Mouse (Mus musculus) myocyte (in vitro differentiated cells): Measurements from ENCODE around the gene Fbf1. TPM values are rescaled to one million over a fixed set of nuclear protein-coding genes. Genes with fewer than 3 reads are reported as not detected.
A peak's percentile ranks its signal among the peaks of the same experiment; 100 is the strongest.

Experiments
- H3K27me3 ChIP-seq: one replicate; pipeline ENCODE4 v1.6.1; 2011; ENCODE audit not compliant: control insufficient read depth, insufficient read depth, insufficient read length
- H3K36me3 ChIP-seq: one replicate; pipeline ENCODE4 v1.6.1; 2011; ENCODE audit not compliant: control insufficient read depth, insufficient read depth
- H3K4me2 ChIP-seq: one replicate; pipeline ENCODE4 v1.6.1; 2011; ENCODE audit warnings: low read depth, control low read depth
- H3K4me3 ChIP-seq: one replicate; pipeline ENCODE4 v1.5.1; 2011; ENCODE audit warnings: mild to moderate bottlenecking, control low read depth, moderate library complexity
- H3K79me2 ChIP-seq: one replicate; pipeline ENCODE4 v1.6.1; 2011; ENCODE audit not compliant: control insufficient read depth, insufficient read depth
- H3ac ChIP-seq: one replicate; pipeline ENCODE4 v1.6.1; 2011; ENCODE audit not compliant: control insufficient read depth, insufficient read length
- CEBPB ChIP-seq: IDR thresholded peaks from 2 replicates; pipeline ENCODE4 v1.6.1; 2011; ENCODE audit warnings: mild to moderate bottlenecking, moderate library complexity; ENCODE audit not compliant: poor library complexity, insufficient read depth, severe bottlenecking
- E2F4 ChIP-seq: IDR thresholded peaks from one replicate; pipeline ENCODE4 v1.6.1; 2011; ENCODE audit warnings: mild to moderate bottlenecking, control low read depth, moderate library complexity; ENCODE audit not compliant: insufficient read depth
- MAX ChIP-seq: IDR thresholded peaks from one replicate; pipeline ENCODE4 v1.6.1; 2011; ENCODE audit warnings: low read depth, mild to moderate bottlenecking, control low read depth
- MYOD1 ChIP-seq, 3 experiments: IDR thresholded peaks; one replicate each; pipeline ENCODE4 v1.6.1; 2011; ENCODE audit warnings: control low read depth in 2 of 3, low read depth in 2 of 3, mild to moderate bottlenecking in 2 of 3, moderate library complexity in 1 of 3; ENCODE audit not compliant: insufficient read length in 2 of 3, control insufficient read depth in 1 of 3
- MYOG ChIP-seq, 3 experiments: IDR thresholded peaks; one replicate each; pipeline ENCODE4 v1.6.1; 2011; ENCODE audit warnings: control low read depth in 2 of 3, low read depth in 2 of 3, mild to moderate bottlenecking in 2 of 3; ENCODE audit not compliant: insufficient read length in 2 of 3, control insufficient read depth in 1 of 3, insufficient read depth in 1 of 3
- POLR2A ChIP-seq: IDR thresholded peaks from one replicate; pipeline ENCODE4 v1.6.1; 2011; ENCODE audit warnings: low read depth, mild to moderate bottlenecking, control low read depth, moderate library complexity; ENCODE audit not compliant: insufficient read length
- POLR2AphosphoS2 ChIP-seq: IDR thresholded peaks from one replicate; pipeline ENCODE4 v1.6.1; 2011; ENCODE audit warnings: low read depth, control low read depth; ENCODE audit not compliant: insufficient read length
- REST ChIP-seq: IDR thresholded peaks from one replicate; pipeline ENCODE4 v1.6.1; 2011; ENCODE audit warnings: mild to moderate bottlenecking, control low read depth, moderate library complexity; ENCODE audit not compliant: insufficient read depth, insufficient read length
- SRF ChIP-seq: IDR thresholded peaks from one replicate; pipeline ENCODE4 v1.6.1; 2011; ENCODE audit warnings: low read depth; ENCODE audit not compliant: control insufficient read depth, insufficient read length
- TCF12 ChIP-seq: IDR thresholded peaks from one replicate; pipeline ENCODE4 v1.6.1; 2011; ENCODE audit warnings: mild to moderate bottlenecking, control low read depth; ENCODE audit not compliant: poor library complexity, insufficient read depth, severe bottlenecking
- TCF3 ChIP-seq: IDR thresholded peaks from one replicate; pipeline ENCODE4 v1.6.1; 2011; ENCODE audit warnings: low read depth, control low read depth; ENCODE audit not compliant: insufficient read length
- USF1 ChIP-seq: IDR thresholded peaks from one replicate; pipeline ENCODE4 v1.6.1; 2011; ENCODE audit warnings: low read depth, mild to moderate bottlenecking, control low read depth, moderate library complexity
- polyA plus RNA-seq: library from polyadenylated mRNA; unstranded; fragments of >200 nt; fragmentation: generic; extraction: Trizol; gene quantifications from one replicate; pipeline ENCODE4 v1.2.1, GENCODE M21; 2012; ENCODE audit warnings: missing spikeins

Gene Fbf1
- polyA plus RNA-seq, 1 experiment = 41.7 TPM

DNA sequence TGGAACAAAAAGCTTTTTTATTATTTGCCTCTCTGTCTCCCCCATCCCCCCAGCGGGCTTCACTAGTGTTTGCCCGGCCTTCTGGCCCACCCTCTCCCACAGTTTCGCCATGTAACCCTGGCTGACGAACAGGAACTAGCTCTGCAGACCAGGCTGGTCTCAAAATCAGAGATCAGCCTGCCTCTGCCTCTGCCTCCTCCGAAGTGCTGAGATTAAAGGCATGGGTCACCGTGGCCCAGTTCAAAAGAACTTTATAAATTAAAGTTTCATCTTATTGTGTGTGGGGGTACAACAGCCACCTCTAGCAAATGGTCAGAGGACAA is 29.6 kb upstream of the Fbf1 start:
- Histone ChIP-seq H3K4me3 (peak overlapping the region; percentile 93), H3K36me3 (no peaks in the 10 kb centered on the region), H3ac (no peak overlapping the region), H3K4me2 (peak overlapping the region; percentile 95), H3K79me2 (peaks cover 34% of the 10 kb centered on the region), H3K27me3 (no peaks in the 10 kb centered on the region)
- no peak for TF ChIP-seq CEBPB
- TF ChIP-seq TCF12 = no peak
- TF ChIP-seq SRF = no peak
- no peak for TF ChIP-seq POLR2AphosphoS2
- TF ChIP-seq MAX = no peak
- TF ChIP-seq USF1 = no peak
- TF ChIP-seq MYOG (IDR thresholded peaks at IDR 0.05; ENCODE audit: control insufficient read depth in 1 of 3, insufficient read depth in 1 of 3, insufficient read length in 2 of 3, low read depth in 2 of 3) = no peak
- TF ChIP-seq TCF3 = no peak
- no peak for TF ChIP-seq E2F4
- no peak for TF ChIP-seq REST
- no peak for TF ChIP-seq POLR2A
- TF ChIP-seq MYOD1 (IDR thresholded peaks at IDR 0.05; ENCODE audit: control insufficient read depth in 1 of 3, insufficient read length in 2 of 3, low read depth in 2 of 3) = no peak

DNA sequence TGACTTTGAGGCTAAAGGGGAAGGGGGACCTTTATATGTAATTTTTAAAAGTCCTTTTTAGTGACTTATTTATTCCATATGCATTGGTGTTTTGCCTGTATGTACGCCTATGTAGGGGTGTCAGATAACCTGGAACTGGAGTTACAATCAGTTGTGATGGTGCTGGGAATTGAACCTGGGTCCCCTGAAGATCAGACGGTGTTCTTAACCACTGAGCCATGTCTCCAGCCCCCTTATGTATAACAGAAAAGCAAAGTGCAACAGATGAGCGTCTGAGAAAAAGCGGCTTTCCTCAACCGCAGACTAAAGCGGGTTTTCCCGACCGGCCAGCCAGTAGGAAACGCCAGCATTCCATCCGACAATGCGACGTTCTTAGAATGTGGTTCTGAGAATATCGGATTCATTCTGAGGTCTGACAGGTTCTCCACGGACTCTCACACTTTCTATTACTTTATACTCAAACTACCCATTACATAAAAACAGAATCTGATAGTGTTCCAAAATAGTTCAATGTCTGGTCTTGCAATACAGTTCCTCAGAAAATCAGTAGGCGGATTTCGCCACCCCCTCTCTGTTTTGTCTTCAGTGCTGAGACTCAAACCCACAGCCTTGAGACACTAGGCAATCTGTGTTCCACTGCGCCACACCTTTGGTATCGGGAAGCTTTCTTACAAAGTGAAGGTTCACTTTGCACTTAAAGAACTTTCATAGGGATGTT is 29.1 kb upstream of the Fbf1 start:
- Histone ChIP-seq H3K4me2 (peak overlapping the region; percentile 95), H3K79me2 (peaks cover 34% of the 10 kb centered on the region), H3K4me3 (peak overlapping the region; percentile 93), H3K36me3 (no peaks in the 10 kb centered on the region), H3ac (no peak overlapping the region), H3K27me3 (no peaks in the 10 kb centered on the region)
- no peak for TF ChIP-seq E2F4

DNA sequence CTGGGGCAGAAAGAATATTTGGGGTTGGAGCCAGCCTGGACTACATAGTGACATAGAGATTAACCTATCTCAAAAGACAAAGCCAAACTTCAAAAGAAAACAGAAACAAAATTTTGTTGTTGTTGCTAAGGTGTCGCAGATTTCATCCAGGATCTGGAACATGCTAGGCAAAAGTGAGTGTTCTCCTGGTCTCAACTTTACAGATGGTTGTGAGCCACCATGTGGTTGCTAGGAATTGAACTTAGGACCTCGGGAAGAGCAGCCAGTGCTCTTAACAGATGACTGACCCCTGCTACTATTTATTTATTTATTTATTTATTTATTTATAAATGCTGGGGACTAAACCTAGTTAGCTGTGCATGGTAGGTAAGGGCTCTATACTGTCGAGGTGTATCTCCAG is 28.4 kb upstream of the Fbf1 start:
- H3K36me3 ChIP-seq = peaks cover under 1% of the 10 kb centered on the region
- TF ChIP-seq POLR2AphosphoS2 (no peak), TCF3 (no peak), CEBPB (no peak), REST (no peak), MYOG (IDR thresholded peaks at IDR 0.05; ENCODE audit: control insufficient read depth in 1 of 3, insufficient read depth in 1 of 3, insufficient read length in 2 of 3, low read depth in 2 of 3) (no peak), USF1 (no peak), MYOD1 (IDR thresholded peaks at IDR 0.05; ENCODE audit: control insufficient read depth in 1 of 3, insufficient read length in 2 of 3, low read depth in 2 of 3) (no peak), E2F4 (no peak), MAX (no peak), POLR2A (no peak), SRF (no peak), TCF12 (no peak)
- no peak overlapping the region for H3K4me3 ChIP-seq
- H3ac ChIP-seq = no peak overlapping the region
- H3K27me3 ChIP-seq = no peaks in the 10 kb centered on the region
- no peak overlapping the region for H3K4me2 ChIP-seq
- H3K79me2 ChIP-seq = peaks cover 34% of the 10 kb centered on the region

DNA sequence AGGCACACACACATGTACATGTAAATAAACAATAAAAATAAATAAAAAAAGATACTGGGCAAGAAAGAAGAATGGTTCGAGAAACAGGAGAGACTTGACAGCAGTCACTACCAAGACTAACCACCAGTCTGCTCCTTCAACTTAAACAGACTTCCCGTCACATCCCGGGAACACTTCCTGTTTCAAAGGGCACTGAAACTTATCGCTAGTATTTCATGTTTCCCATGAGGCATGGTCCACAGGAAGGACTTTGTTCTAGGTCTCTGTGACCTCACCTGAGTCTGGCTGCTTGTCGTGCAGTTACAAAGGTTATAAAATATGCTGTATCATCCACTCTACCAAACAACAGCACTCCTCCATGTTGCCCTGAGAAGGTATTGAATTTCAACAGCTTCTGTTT is 27.3 kb upstream of the Fbf1 start:
- Histone ChIP-seq H3K4me3 (no peak overlapping the region), H3ac (no peak overlapping the region), H3K79me2 (peaks cover 30% of the 10 kb centered on the region), H3K4me2 (no peak overlapping the region), H3K27me3 (no peaks in the 10 kb centered on the region), H3K36me3 (peaks cover 4% of the 10 kb centered on the region)
- TF ChIP-seq POLR2A (no peak), MAX (no peak), MYOG (IDR thresholded peaks at IDR 0.05; ENCODE audit: control insufficient read depth in 1 of 3, insufficient read depth in 1 of 3, insufficient read length in 2 of 3, low read depth in 2 of 3) (no peak), TCF3 (no peak), TCF12 (no peak), E2F4 (no peak), REST (no peak), SRF (no peak), USF1 (no peak), MYOD1 (IDR thresholded peaks at IDR 0.05; ENCODE audit: control insufficient read depth in 1 of 3, insufficient read length in 2 of 3, low read depth in 2 of 3) (no peak), POLR2AphosphoS2 (no peak), CEBPB (no peak)

DNA sequence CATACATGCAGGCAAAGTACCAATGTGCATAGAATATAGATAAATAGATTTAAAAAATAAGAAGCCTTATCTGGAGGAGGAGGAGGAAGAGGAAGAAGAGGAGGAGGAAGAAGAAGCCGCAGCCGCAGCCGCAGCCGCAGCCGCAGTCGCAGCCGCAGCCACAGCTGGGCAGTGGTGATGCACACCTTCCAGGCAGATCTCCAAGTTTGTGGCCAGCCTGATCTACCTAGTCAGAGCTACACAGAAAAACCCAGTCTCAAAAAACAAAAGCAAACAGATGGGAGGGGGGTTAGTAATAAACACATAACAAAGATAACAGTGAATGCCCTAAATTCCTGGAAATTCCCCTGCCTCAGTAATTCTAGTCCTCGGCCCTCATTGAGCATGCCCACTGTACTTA is 26.7 kb upstream of the Fbf1 start:
- H3K79me2 ChIP-seq = peaks cover 30% of the 10 kb centered on the region
- H3K36me3 ChIP-seq = peaks cover 4% of the 10 kb centered on the region
- H3K27me3 ChIP-seq = no peaks in the 10 kb centered on the region
- no peak for TF ChIP-seq CEBPB
- no peak for TF ChIP-seq SRF
- TF ChIP-seq TCF12 = no peak
- TF ChIP-seq MYOG (IDR thresholded peaks at IDR 0.05; ENCODE audit: control insufficient read depth in 1 of 3, insufficient read depth in 1 of 3, insufficient read length in 2 of 3, low read depth in 2 of 3) = no peak
- TF ChIP-seq POLR2AphosphoS2 = no peak
- TF ChIP-seq MYOD1 (IDR thresholded peaks at IDR 0.05; ENCODE audit: control insufficient read depth in 1 of 3, insufficient read length in 2 of 3, low read depth in 2 of 3) = no peak
- no peak for TF ChIP-seq MAX
- TF ChIP-seq REST = no peak
- TF ChIP-seq USF1 = no peak
- no peak for TF ChIP-seq E2F4
- no peak for TF ChIP-seq POLR2A
- TF ChIP-seq TCF3 = no peak
- H3ac ChIP-seq = no peak overlapping the region
- H3K4me2 ChIP-seq = no peak overlapping the region
- no peak overlapping the region for H3K4me3 ChIP-seq
